Mouse (Mus musculus) kidney, adult 2 months (tissue): ENCODE data around the gene Slc15a2.

ENCODE experiments used
- CTCF ChIP-seq: fragments of 200-500 bp; conservative IDR thresholded peaks from 2 replicates; pipeline ENCODE4 v1.5.1; 2011; ENCODE audit warnings: low read depth, mild to moderate bottlenecking, control low read depth, low read length, moderate library complexity, mixed read lengths; ENCODE audit not compliant: insufficient read depth, insufficient read length
- POLR2A ChIP-seq: fragments of 200-500 bp; IDR thresholded peaks from one replicate; pipeline ENCODE4 v1.6.1; 2011; ENCODE audit warnings: low read depth, low read length, control low read depth

DNA sequence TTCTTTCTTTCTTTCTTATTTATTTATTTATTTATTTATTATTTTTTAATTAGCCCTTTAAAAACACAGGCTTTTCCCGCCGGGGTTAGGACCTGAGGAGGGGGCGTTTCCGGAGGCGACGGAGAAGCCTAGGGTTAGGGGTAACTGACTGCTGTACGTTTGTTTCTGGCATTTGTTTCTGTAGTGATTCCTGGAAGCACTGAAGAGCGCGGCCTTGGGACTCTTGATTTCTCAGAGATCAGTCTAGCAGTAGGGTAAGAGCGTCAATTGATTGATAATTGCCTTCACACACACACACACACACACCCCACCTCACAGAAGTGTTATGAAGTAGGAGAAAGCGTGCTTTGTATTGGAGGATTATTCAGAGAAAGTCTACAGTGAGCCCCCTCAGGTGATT lies 44.1 kb upstream of the Slc15a2 start:
- TF ChIP-seq POLR2A: no peak
- TF ChIP-seq CTCF: no peak
